Mouse (Mus musculus) layer of hippocampus, adult 2 months (tissue): Measurements from ENCODE around the gene Aacs. TPM values are rescaled to one million over a fixed set of nuclear protein-coding genes. Genes with fewer than 3 reads are reported as not detected.

Experiments
- DNase-seq, 2 experiments: peaks; one replicate each; pipeline ENCODE4 v3.0.0; 2022; ENCODE audit warnings: low spot score in 2 of 2
- H3K27ac ChIP-seq: fragments of 200-600 bp; 2 replicates; pipeline ENCODE4 v1.8.1; 2022
- H3K4me3 ChIP-seq: fragments of 200-600 bp; 2 replicates; pipeline ENCODE4 v1.8.1; 2022; ENCODE audit warnings: mild to moderate bottlenecking
- CTCF ChIP-seq: fragments of 200-600 bp; conservative IDR thresholded peaks from 2 replicates; pipeline ENCODE4 v1.8.1; 2022; ENCODE audit warnings: antibody characterized with exemption, mild to moderate bottlenecking, moderate library complexity
- total RNA-seq, 2 experiments: library from RNA; stranded (reverse); gene quantifications; 2 replicates each; pipeline ENCODE4 v1.2.3; 2021

Gene Aacs
- total RNA-seq, 2 experiments from 2014 or later = 48.1 to 55.5 TPM

- no peak overlapping the region for H3K27ac ChIP-seq
- TF ChIP-seq CTCF = no peak
- no peak overlapping the region for H3K4me3 ChIP-seq
- DNase-seq = no peak
Observed at GRCm38 (mm10) chr5:125472796-125473475, 2.7 kb upstream of the Aacs start.

GRCm38 (mm10) chr5:125475030-125475429 lies 584 bp upstream of the Aacs start:
- TF ChIP-seq CTCF = no peak
- H3K4me3 ChIP-seq = peak overlapping the region; percentile 88
- peak overlapping the region; percentile 89 for H3K27ac ChIP-seq
- no peak for DNase-seq

DNA sequence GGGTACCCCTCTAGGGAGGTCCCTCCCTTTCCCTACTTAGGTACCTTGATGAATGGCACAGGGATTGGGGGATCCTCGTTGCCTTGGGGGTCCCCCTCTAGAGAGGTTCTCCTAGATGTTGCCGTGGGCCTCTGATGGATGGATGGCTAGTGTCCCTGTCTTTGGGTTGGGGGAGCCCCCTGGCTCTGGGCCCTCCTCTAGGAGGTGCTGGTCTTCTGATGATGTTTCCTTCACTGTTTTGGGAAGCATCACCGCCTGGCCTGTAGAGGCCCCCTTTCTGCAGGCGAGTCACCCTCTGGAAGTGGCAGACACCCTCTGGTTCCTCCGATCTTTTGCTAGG lies 642 bp downstream of the Aacs start:
- Histone ChIP-seq H3K4me3 (peak overlapping the region; percentile 88), H3K27ac (peak overlapping the region; percentile 89)
- no peak for DNase-seq
- TF ChIP-seq CTCF = peak; percentile 58

DNA sequence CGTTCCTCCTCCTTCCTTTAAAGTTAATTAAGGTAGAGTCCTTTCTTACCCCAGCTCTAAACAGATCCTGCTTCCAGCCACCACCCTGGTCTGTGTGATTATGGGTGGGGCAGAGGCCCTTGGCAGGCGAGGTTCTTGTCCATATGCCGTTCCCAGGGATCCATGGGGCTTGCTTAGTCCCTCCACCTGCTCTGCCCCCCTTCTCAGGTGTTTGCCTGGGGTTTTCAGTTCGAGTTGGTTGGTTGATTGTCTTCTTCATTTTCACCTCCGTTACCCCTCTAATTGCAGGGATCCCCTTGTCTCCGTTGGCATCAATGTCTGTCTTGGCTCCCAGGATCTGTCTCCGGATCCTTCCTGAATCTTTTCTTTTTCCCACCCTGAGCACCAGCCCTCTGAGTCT lies 1.2 kb downstream of the Aacs start:
- TF ChIP-seq CTCF = no peak
- Histone ChIP-seq H3K4me3 (peak overlapping the region; percentile 88), H3K27ac (peak overlapping the region; percentile 89)
- no peak for DNase-seq

DNA sequence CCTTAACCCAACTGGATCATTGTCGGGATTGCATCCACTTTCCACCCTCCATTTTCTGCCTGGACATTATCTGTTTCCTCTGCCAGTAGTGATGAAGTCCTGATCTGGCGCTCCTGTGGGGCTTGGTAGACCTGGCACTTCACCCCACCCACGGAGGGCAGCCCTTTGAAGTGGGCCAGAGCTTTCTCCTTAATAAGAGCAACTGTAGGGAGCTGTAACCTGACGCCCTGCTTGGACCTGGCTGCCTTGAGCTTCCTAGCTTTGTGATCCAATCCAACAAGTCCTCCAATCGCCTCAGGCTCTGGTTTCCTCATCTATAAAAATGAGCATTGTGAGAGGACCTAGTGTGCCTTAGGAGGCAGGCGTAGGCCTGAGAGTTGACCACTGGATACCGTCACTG lies 1.9 kb downstream of the Aacs start:
- peak overlapping the region; percentile 88 for H3K4me3 ChIP-seq
- H3K27ac ChIP-seq = peak overlapping the region; percentile 89
- TF ChIP-seq CTCF = no peak
- no peak for DNase-seq

- TF ChIP-seq CTCF = no peak
- no peak for DNase-seq
- Histone ChIP-seq H3K4me3 (peak overlapping the region; percentile 88), H3K27ac (peak overlapping the region; percentile 89)
Observed at GRCm38 (mm10) chr5:125478037-125478436, 2.4 kb downstream of the Aacs start.

GRCm38 (mm10) chr5:125479376-125479775 lies 3.8 kb downstream of the Aacs start:
- no peak overlapping the region for H3K4me3 ChIP-seq
- no peak for DNase-seq
- H3K27ac ChIP-seq = no peak overlapping the region
- no peak for TF ChIP-seq CTCF

GRCm38 (mm10) chr5:125480434-125481231 lies 5.0 kb downstream of the Aacs start:
- Histone ChIP-seq H3K27ac (no peak overlapping the region), H3K4me3 (no peak overlapping the region)
- TF ChIP-seq CTCF = no peak
- no peak for DNase-seq

- no peak for TF ChIP-seq CTCF
- H3K27ac ChIP-seq = no peak overlapping the region
- DNase-seq = no peak
- H3K4me3 ChIP-seq = no peak overlapping the region
Observed at GRCm38 (mm10) chr5:125482474-125482873, 6.9 kb downstream of the Aacs start.

- H3K4me3 ChIP-seq = no peak overlapping the region
- H3K27ac ChIP-seq = no peak overlapping the region
- no peak for DNase-seq
- TF ChIP-seq CTCF = no peak
Observed at GRCm38 (mm10) chr5:125483712-125484611, 8.3 kb downstream of the Aacs start.

- TF ChIP-seq CTCF = no peak
- DNase-seq = no peak
- Histone ChIP-seq H3K27ac (no peak overlapping the region), H3K4me3 (no peak overlapping the region)
Observed at GRCm38 (mm10) chr5:125485031-125485778, 9.6 kb downstream of the Aacs start.

GRCm38 (mm10) chr5:125486088-125486487 lies 10.5 kb downstream of the Aacs start:
- no peak for TF ChIP-seq CTCF
- Histone ChIP-seq H3K4me3 (no peak overlapping the region), H3K27ac (no peak overlapping the region)
- no peak for DNase-seq
